19 mouse cellular contexts compared by ENCODE assay signal in the genomic region with DNA sequence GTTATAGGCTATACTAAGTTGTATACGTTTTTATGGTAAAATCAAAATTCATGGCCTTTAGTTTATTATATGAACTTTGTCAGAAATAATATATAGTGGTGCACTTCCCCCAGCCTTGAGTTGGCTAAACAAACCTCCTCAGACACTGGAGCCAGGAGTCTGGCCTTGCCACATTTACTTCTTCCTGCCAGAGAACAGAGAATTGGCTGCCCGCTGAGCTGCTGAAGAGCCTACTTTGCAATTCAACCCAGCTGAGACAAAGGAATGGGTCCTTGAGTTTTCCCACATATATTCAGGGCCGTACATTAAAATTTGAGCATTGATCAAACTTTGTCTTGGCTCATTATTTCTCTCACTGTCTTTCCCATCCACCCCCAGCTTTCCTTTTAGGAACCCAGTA.
DNase-seq lines count a peak whose midpoint lies in the region; ATAC-seq and TF ChIP-seq lines count a peak whose summit lies in the region.
"Had no signal": no experiment of that assay in that cellular context is flagged by ENCODE, and none has a peak within 500 bp of the region (broad histone marks: within the 10 kb centered on the region; RNA-seq: fewer than 3 reads in every experiment).

No protein-coding gene starts in this region.

- in situ Hi-C loops in ES-E14 (cut with MboI; ENCODE audit: low sequenced_read_pairs in 2 of 2, unreplicated experiment in 2 of 2): no loop called here

- H3K4me3 ChIP-seq in ES-E14 (ENCODE audit: insufficient read depth in 1 of 2, low read depth in 1 of 2, low read length in 2 of 2, poor library complexity in 1 of 2, severe bottlenecking in 1 of 2): no peak overlapping the region
- no peak overlapping the region for H3K4me3 ChIP-seq in lung, adult 2 months (replicated peaks; ENCODE audit: extremely low read depth, low read depth, low read length)
- no peak overlapping the region for H3K4me3 ChIP-seq in intestine, embryonic 16.5 days (ENCODE audit: low read length)
- H3K4me3 ChIP-seq: embryonic facial prominence, embryonic 10.5 days; forebrain, embryonic 13.5 days; gastrocnemius, adult 2 months; heart, embryonic 12.5 days; hindbrain, embryonic 10.5 days; intestine, embryonic 15.5 days had no signal

- no peak overlapping the region for H3K9ac ChIP-seq in ES-E14 (ENCODE audit: insufficient read depth, low read depth, low read length, poor library complexity, severe bottlenecking)
- no peak overlapping the region for H3K9ac ChIP-seq in intestine, embryonic 16.5 days (ENCODE audit: low read depth, low read length)
- H3K9ac ChIP-seq: forebrain, embryonic 13.5 days; forebrain, postnatal 0 days; heart, embryonic 12.5 days; hindbrain, embryonic 14.5 days; intestine, embryonic 15.5 days had no signal

- H3K27ac ChIP-seq in ES-E14 (ENCODE audit: insufficient read depth, low read depth, low read length, poor library complexity, severe bottlenecking): no peak overlapping the region
- no peak overlapping the region for H3K27ac ChIP-seq in intestine, embryonic 16.5 days (ENCODE audit: low read length)
- H3K27ac ChIP-seq: embryonic facial prominence, embryonic 10.5 days; forebrain, embryonic 13.5 days; gastrocnemius, adult 2 months; hindbrain, embryonic 10.5 days; hindbrain, embryonic 14.5 days; intestine, embryonic 15.5 days had no signal

- no peak for TF ChIP-seq POLR2A in lung, adult 2 months (IDR thresholded peaks at IDR 0.05; ENCODE audit: borderline replicate concordance, extremely low read depth, low read depth, low read length)

- DNase-seq in ES-E14 (ENCODE audit: low read depth, low spot score) (peak; percentile 11), ZHBTc4 (ENCODE audit: low read depth, low spot score) (peak; percentile 50), MN1 (ENCODE audit: low spot score) (no peak)
- peak; percentile 17 for DNase-seq in cerebellum, adult 8-10 months
- peak; percentile 32 to 35 for DNase-seq in cerebellum, postnatal 36 days
- DNase-seq in lung, adult 2 months: no peak
- DNase-seq: adrenal gland, postnatal 10 days; forebrain, postnatal 0 days; gastrocnemius, adult 2 months; gastrocnemius, postnatal 25 days; kidney, adult 2 months had no signal

- no peaks in the 10 kb centered on the region for H3K27me3 ChIP-seq in intestine, embryonic 16.5 days (replicated peaks; ENCODE audit: control insufficient read depth, insufficient read depth, low read length)
- H3K27me3 ChIP-seq: forebrain, embryonic 13.5 days; heart, embryonic 12.5 days; intestine, embryonic 15.5 days; Patski had no signal

- TF ChIP-seq CTCF in lung, adult 2 months (IDR thresholded peaks at IDR 0.05; ENCODE audit: insufficient read depth, low read length): no peak

- H3K36me3 ChIP-seq in ES-E14 (ENCODE audit: control insufficient read depth, insufficient read depth, low read length, poor library complexity, severe bottlenecking): no peaks in the 10 kb centered on the region
- no peaks in the 10 kb centered on the region for H3K36me3 ChIP-seq in intestine, embryonic 16.5 days (ENCODE audit: control insufficient read depth, insufficient read depth, low read length)
- H3K36me3 ChIP-seq: embryonic facial prominence, embryonic 10.5 days; heart, embryonic 12.5 days; hindbrain, embryonic 10.5 days; intestine, embryonic 15.5 days had no signal

- no peaks in the 10 kb centered on the region for H3K4me1 ChIP-seq in ES-E14 (ENCODE audit: control insufficient read depth in 2 of 2, insufficient read depth in 2 of 2, low read length in 2 of 2, poor library complexity in 1 of 2)
- H3K4me1 ChIP-seq in lung, adult 2 months (ENCODE audit: control insufficient read depth, insufficient read depth, low read length): no peaks in the 10 kb centered on the region
- no peaks in the 10 kb centered on the region for H3K4me1 ChIP-seq in intestine, embryonic 16.5 days (ENCODE audit: control insufficient read depth, insufficient read depth, low read length)
- H3K4me1 ChIP-seq: forebrain, embryonic 13.5 days; heart, embryonic 12.5 days; hindbrain, embryonic 10.5 days; intestine, embryonic 15.5 days had no signal

- ATAC-seq in intestine, embryonic 16.5 days: no peak
- ATAC-seq: forebrain, embryonic 13.5 days; forebrain, postnatal 0 days; intestine, embryonic 15.5 days; Patski had no signal

- no peak overlapping the region for H3K4me2 ChIP-seq in intestine, embryonic 16.5 days (ENCODE audit: low read depth, low read length)
- H3K4me2 ChIP-seq: forebrain, embryonic 13.5 days; heart, embryonic 12.5 days; hindbrain, embryonic 14.5 days; intestine, embryonic 15.5 days had no signal

- H3K9me3 ChIP-seq in ES-E14 (ENCODE audit: control insufficient read depth, insufficient read depth, low read depth, low read length): no peaks in the 10 kb centered on the region
- no peaks in the 10 kb centered on the region for H3K9me3 ChIP-seq in intestine, embryonic 16.5 days (ENCODE audit: control insufficient read depth, low read length)
- H3K9me3 ChIP-seq: embryonic facial prominence, embryonic 10.5 days; forebrain, embryonic 13.5 days; heart, embryonic 12.5 days; hindbrain, embryonic 10.5 days; intestine, embryonic 15.5 days had no signal

- WGBS in lung, adult 2 months: 69% methylated on average over 3 of the region's 3 CpGs
- 71% methylated on average over 3 of the region's 3 CpGs for WGBS in intestine, embryonic 16.5 days

TF ChIP-seq in ES-E14, 5 proteins besides CTCF, POLR2A, EP300 and RAD21:
- TF ChIP-seq MAFK (IDR thresholded peaks at IDR 0.05; ENCODE audit: insufficient read depth, low read depth, low read length): no peak
- TF ChIP-seq CHD2 (IDR thresholded peaks at IDR 0.05; ENCODE audit: low read depth, low read length): no peak
- TF ChIP-seq ZNF384 (IDR thresholded peaks at IDR 0.05; ENCODE audit: low read depth, low read length): no peak
- no peak for TF ChIP-seq HCFC1 (IDR thresholded peaks at IDR 0.05; ENCODE audit: borderline replicate concordance, insufficient read depth, low read length)
- no peak for TF ChIP-seq ZC3H11A (IDR thresholded peaks at IDR 0.05; ENCODE audit: borderline replicate concordance, low read depth, low read length)

Comparison
In these comparisons a context has a peak if more than half of its experiments do, and no peak if none do; other contexts are left out.
1. DNase-seq: peak in ES-E14 (single experiment), ZHBTc4 (single experiment), cerebellum, adult 8-10 months (single experiment) and cerebellum, postnatal 36 days (2 of 2); none in lung, adult 2 months (single experiment) and MN1 (single experiment).